Mouse (Mus musculus): ENCODE measurements around the gene Pde8a. TPM values are rescaled to one million over a fixed set of nuclear protein-coding genes. Genes with fewer than 3 reads are reported as not detected.

Pde8a gene
- polyA plus RNA-seq, 1 experiment from 2014 or later = 3.6 TPM

DNA sequence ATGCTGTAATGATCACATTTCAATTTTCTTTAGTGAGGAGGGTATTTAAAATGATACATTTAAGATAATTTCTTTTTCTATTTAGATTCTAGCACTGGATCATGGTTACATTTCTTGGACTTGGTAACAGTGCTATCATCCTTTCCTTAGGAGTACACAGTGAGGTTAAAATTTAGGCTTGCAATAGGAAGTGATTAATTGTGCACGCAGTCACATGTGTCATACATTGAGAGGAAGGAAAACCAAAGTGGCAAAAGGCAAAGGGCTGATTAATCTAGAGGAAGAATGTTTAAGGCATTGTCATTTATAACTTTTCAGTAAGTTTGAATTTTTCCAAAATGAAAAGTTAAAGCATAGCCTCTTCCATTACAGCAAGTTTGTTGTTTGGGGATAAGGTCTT is 67.8 kb downstream of the Pde8a start:
- no peak overlapping the region for H3K27ac ChIP-seq (ENCODE audit: low read depth, low read length)
- H3K4me1 ChIP-seq (replicated peaks; ENCODE audit: control insufficient read depth, insufficient read depth, low read length) = no peaks in the 10 kb centered on the region
- ATAC-seq = no peak
- no peak overlapping the region for H3K4me2 ChIP-seq (replicated peaks; ENCODE audit: low read depth)
- H3K9ac ChIP-seq (ENCODE audit: low read depth, low read length) = no peak overlapping the region
- no peak overlapping the region for H3K4me3 ChIP-seq (ENCODE audit: low read depth, low read length)
- WGBS = 81% methylated on average over 1 of the region's 1 CpGs
- 0 out of 2 replicates have a peak, but pooled peaks cover 4% of the 10 kb centered on the region for H3K36me3 ChIP-seq (ENCODE audit: control insufficient read depth, insufficient read depth)
- H3K9me3 ChIP-seq (ENCODE audit: control insufficient read depth) = no peaks in the 10 kb centered on the region
- TF ChIP-seq CTCF (IDR thresholded peaks at IDR 0.05; ENCODE audit: low read depth) = no peak
- H3K27me3 ChIP-seq (replicated peaks; ENCODE audit: control insufficient read depth, insufficient read depth, low read length) = no peaks in the 10 kb centered on the region

DNA sequence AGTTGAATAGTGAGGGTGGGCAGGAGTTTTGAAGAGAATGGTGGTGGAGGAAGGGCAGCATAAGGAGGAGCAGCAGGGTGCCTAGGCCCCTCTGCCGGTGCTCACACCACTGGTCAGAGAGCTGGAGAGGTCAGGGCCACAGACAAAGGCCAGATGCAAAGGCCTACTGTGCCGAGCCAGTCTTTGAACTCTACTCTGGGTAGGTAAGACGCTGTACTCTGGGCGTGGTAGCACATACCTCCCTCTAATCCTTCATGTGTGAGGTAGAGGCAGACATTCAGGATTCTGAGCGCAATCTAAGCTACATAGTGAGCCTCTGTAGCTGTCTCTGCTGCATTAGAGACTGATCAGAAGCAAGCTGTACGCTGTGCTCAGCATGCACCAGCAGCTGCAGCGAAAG is 73.1 kb downstream of the Pde8a start:
- WGBS = 52% methylated on average over 7 of the region's 7 CpGs
- no peak overlapping the region for H3K4me2 ChIP-seq (replicated peaks; ENCODE audit: low read depth)
- no peaks in the 10 kb centered on the region for H3K27me3 ChIP-seq (replicated peaks; ENCODE audit: control insufficient read depth, insufficient read depth, low read length)
- H3K36me3 ChIP-seq (ENCODE audit: control insufficient read depth, insufficient read depth) = 0 out of 2 replicates have a peak, but pooled peaks cover 4% of the 10 kb centered on the region
- H3K9ac ChIP-seq (ENCODE audit: low read depth, low read length) = no peak overlapping the region
- no peaks in the 10 kb centered on the region for H3K4me1 ChIP-seq (replicated peaks; ENCODE audit: control insufficient read depth, insufficient read depth, low read length)
- ATAC-seq = no peak
- H3K4me3 ChIP-seq (ENCODE audit: low read depth, low read length) = no peak overlapping the region
- no peaks in the 10 kb centered on the region for H3K9me3 ChIP-seq (ENCODE audit: control insufficient read depth)
- no peak for TF ChIP-seq CTCF (IDR thresholded peaks at IDR 0.05; ENCODE audit: low read depth)
- H3K27ac ChIP-seq (ENCODE audit: low read depth, low read length) = no peak overlapping the region

- 59% methylated on average over 8 of the region's 8 CpGs for WGBS
- ATAC-seq = no peak
- no peak overlapping the region for H3K27ac ChIP-seq (ENCODE audit: low read depth, low read length)
These were observed 73.5 kb downstream of the Pde8a start for GRCm38 (mm10) chr7:81286946-81287345.

DNA sequence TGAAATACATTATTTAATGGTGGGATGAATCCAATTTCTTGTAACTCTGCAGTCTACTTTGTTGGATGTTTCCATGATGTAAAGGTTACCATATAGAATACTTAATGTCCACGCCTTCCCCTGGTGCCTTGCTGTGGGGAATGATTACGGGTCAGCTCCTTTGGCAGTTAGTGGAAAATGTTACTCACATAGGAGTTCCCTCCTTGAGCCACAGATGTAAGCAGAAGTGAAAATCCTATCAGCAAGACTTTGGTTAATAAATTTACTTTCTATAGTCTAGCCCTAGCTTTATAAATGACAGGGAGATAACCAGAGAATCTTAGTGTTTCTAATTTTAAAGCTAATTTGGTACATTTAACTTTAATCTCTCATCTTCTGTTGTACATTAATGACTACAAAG is 81.8 kb downstream of the Pde8a start:
- no peaks in the 10 kb centered on the region for H3K27me3 ChIP-seq (replicated peaks; ENCODE audit: control insufficient read depth, insufficient read depth, low read length)
- H3K9ac ChIP-seq (ENCODE audit: low read depth, low read length) = no peak overlapping the region
- ATAC-seq = no peak
- WGBS = 89% methylated on average over 2 of the region's 2 CpGs
- no peak overlapping the region for H3K27ac ChIP-seq (ENCODE audit: low read depth, low read length)
- no peak for TF ChIP-seq CTCF (IDR thresholded peaks at IDR 0.05; ENCODE audit: low read depth)
- no peak overlapping the region for H3K4me3 ChIP-seq (ENCODE audit: low read depth, low read length)
- no peaks in the 10 kb centered on the region for H3K9me3 ChIP-seq (ENCODE audit: control insufficient read depth)
- H3K4me2 ChIP-seq (replicated peaks; ENCODE audit: low read depth) = no peak overlapping the region
- H3K4me1 ChIP-seq (replicated peaks; ENCODE audit: control insufficient read depth, insufficient read depth, low read length) = no peaks in the 10 kb centered on the region
- H3K36me3 ChIP-seq (ENCODE audit: control insufficient read depth, insufficient read depth) = no peaks in the 10 kb centered on the region

More at GRCm38 (mm10) chr7:81286946-81287345, 73.5 kb downstream of the Pde8a start:
- H3K4me2 ChIP-seq (replicated peaks; ENCODE audit: low read depth) = no peak overlapping the region
- 0 out of 2 replicates have a peak, but pooled peaks cover 4% of the 10 kb centered on the region for H3K36me3 ChIP-seq (ENCODE audit: control insufficient read depth, insufficient read depth)
- H3K4me1 ChIP-seq (replicated peaks; ENCODE audit: control insufficient read depth, insufficient read depth, low read length) = no peaks in the 10 kb centered on the region
- H3K4me3 ChIP-seq (ENCODE audit: low read depth, low read length) = no peak overlapping the region
- no peak overlapping the region for H3K9ac ChIP-seq (ENCODE audit: low read depth, low read length)
- H3K9me3 ChIP-seq (ENCODE audit: control insufficient read depth) = no peaks in the 10 kb centered on the region
- no peaks in the 10 kb centered on the region for H3K27me3 ChIP-seq (replicated peaks; ENCODE audit: control insufficient read depth, insufficient read depth, low read length)
- peak; percentile 59 for TF ChIP-seq CTCF (IDR thresholded peaks at IDR 0.05; ENCODE audit: low read depth)

DNA sequence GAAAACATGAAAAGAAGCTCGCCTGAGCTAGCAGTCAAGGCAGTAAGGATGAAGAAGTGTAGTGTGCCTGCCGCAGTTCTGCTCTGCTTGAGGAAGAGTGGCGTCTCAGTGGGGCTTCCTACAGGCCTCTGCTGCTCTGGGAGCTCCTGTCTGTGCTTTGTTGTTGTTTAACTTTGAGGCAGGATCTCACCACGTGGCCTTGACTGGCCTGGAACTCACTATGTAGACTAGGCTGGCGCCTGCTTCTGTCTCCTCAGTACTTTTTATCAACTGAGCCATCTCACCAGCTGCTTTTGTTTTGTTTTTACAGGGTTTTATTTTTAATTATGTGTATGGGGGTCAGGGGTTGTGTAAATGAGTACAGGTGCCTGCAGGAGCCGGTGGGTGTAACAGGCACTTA is 84.8 kb downstream of the Pde8a start:
- 34% methylated on average over 6 of the region's 6 CpGs for whole genome bisulfite sequencing
- no peak for ATAC-seq

DNA sequence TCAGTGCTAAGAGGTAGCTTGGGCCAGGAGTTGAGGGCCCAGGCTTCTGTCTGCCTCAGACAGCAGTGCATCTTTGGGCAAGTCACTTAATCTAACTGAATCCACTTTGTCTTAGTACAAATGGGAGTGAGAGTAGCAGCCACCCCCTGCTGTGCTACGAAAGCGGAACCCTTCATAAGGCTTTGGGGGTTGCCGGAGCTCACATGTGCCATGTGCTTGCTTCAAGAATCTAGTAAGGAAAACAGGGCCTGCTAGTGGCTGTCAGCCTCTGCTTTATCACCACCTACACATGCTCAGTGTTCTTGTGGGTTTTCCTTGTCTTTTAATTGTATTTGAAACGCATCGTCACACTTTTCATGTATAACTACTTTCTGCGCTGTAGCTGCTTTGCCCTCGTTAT is 87.9 kb downstream of the Pde8a start:
- no peak for ATAC-seq
- Histone ChIP-seq H3K4me1 (replicated peaks; ENCODE audit: control insufficient read depth, insufficient read depth, low read length) (no peaks in the 10 kb centered on the region), H3K27ac (ENCODE audit: low read depth, low read length) (no peak overlapping the region), H3K27me3 (replicated peaks; ENCODE audit: control insufficient read depth, insufficient read depth, low read length) (no peaks in the 10 kb centered on the region), H3K4me2 (replicated peaks; ENCODE audit: low read depth) (no peak overlapping the region), H3K9me3 (ENCODE audit: control insufficient read depth) (no peaks in the 10 kb centered on the region), H3K9ac (ENCODE audit: low read depth, low read length) (no peak overlapping the region), H3K36me3 (ENCODE audit: control insufficient read depth, insufficient read depth) (no peaks in the 10 kb centered on the region), H3K4me3 (ENCODE audit: low read depth, low read length) (no peak overlapping the region)
- 92% methylated on average over 7 of the region's 7 CpGs for WGBS
- TF ChIP-seq CTCF (IDR thresholded peaks at IDR 0.05; ENCODE audit: low read depth) = no peak

More for the DNA sequence above, 84.8 kb downstream of the Pde8a start:
- no peak overlapping the region for H3K4me2 ChIP-seq (replicated peaks; ENCODE audit: low read depth)
- no peaks in the 10 kb centered on the region for H3K4me1 ChIP-seq (replicated peaks; ENCODE audit: control insufficient read depth, insufficient read depth, low read length)
- no peaks in the 10 kb centered on the region for H3K27me3 ChIP-seq (replicated peaks; ENCODE audit: control insufficient read depth, insufficient read depth, low read length)
- H3K27ac ChIP-seq (ENCODE audit: low read depth, low read length) = no peak overlapping the region
- no peak overlapping the region for H3K4me3 ChIP-seq (ENCODE audit: low read depth, low read length)
- H3K36me3 ChIP-seq (ENCODE audit: control insufficient read depth, insufficient read depth) = no peaks in the 10 kb centered on the region
- H3K9me3 ChIP-seq (ENCODE audit: control insufficient read depth) = no peaks in the 10 kb centered on the region
- H3K9ac ChIP-seq (ENCODE audit: low read depth, low read length) = no peak overlapping the region
- no peak for TF ChIP-seq CTCF (IDR thresholded peaks at IDR 0.05; ENCODE audit: low read depth)

DNA sequence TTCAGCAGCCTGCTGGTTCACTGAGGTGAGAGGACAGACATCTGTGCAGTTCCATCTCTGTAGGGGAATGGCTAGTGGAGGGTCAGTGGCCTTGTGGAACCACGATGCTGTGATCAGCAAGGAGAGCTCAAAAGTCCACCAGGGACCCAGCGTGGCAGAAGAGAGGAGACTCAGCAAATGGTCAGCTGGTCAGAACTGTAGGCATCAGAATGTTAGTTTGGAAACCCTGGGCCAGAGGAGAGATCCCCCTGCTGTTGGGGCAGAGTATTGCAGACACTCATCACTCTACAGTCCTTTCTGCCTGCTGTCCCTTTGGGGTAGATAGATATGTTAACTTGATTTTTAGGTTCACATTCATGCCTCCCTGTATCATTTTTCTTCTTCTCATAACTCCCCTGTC is 90.3 kb downstream of the Pde8a start:
- no peak overlapping the region for H3K27ac ChIP-seq (ENCODE audit: low read depth, low read length)
- H3K9me3 ChIP-seq (ENCODE audit: control insufficient read depth) = no peaks in the 10 kb centered on the region
- no peaks in the 10 kb centered on the region for H3K36me3 ChIP-seq (ENCODE audit: control insufficient read depth, insufficient read depth)
- H3K9ac ChIP-seq (ENCODE audit: low read depth, low read length) = no peak overlapping the region
- H3K4me3 ChIP-seq (ENCODE audit: low read depth, low read length) = no peak overlapping the region
- H3K27me3 ChIP-seq (replicated peaks; ENCODE audit: control insufficient read depth, insufficient read depth, low read length) = no peaks in the 10 kb centered on the region
- ATAC-seq = no peak
- TF ChIP-seq CTCF (IDR thresholded peaks at IDR 0.05; ENCODE audit: low read depth) = peak; percentile 71
- 93% methylated on average over 2 of the region's 2 CpGs for WGBS
- no peaks in the 10 kb centered on the region for H3K4me1 ChIP-seq (replicated peaks; ENCODE audit: control insufficient read depth, insufficient read depth, low read length)
- no peak overlapping the region for H3K4me2 ChIP-seq (replicated peaks; ENCODE audit: low read depth)

Measured in intestine, postnatal 0 days (tissue).